Comparison of ENCODE assay signal across 8 mouse cellular contexts in genomic region chr13:21753051-21753523, GRCm38 (mm10). TPM values are rescaled to one million over a fixed set of nuclear protein-coding genes. Genes with fewer than 3 reads are reported as not detected.
DNase-seq lines count a peak whose midpoint lies in the region; ATAC-seq and TF ChIP-seq lines count a peak whose summit lies in the region.

No protein-coding gene starts in this region.

- no peak for DNase-seq in heart, embryonic 10.5 days (ENCODE audit: low spot score)
- no peak for DNase-seq in heart, postnatal 10 days
- no peak for DNase-seq in adrenal gland, postnatal 4 days (ENCODE audit: low spot score in 2 of 2)
- DNase-seq in spleen, postnatal 36 days (ENCODE audit: low spot score in 2 of 2), result no peak
- no peak for DNase-seq in gastrocnemius, adult 18-20 months (ENCODE audit: low spot score)

- no peaks in the 10 kb centered on the region for H3K9me3 ChIP-seq in heart, embryonic 10.5 days
- no peaks in the 10 kb centered on the region for H3K9me3 ChIP-seq in ES-Bruce4 (replicated peaks; ENCODE audit: control insufficient read depth, insufficient read depth, low read length, poor library complexity, severe bottlenecking)
- no peaks in the 10 kb centered on the region for H3K9me3 ChIP-seq in forebrain, embryonic 13.5 days (replicated peaks)
- no peaks in the 10 kb centered on the region for H3K9me3 ChIP-seq in liver, embryonic 16.5 days (replicated peaks; ENCODE audit: control insufficient read depth, low read length)

- peak overlapping the region; percentile 74 for H3K4me2 ChIP-seq in forebrain, embryonic 13.5 days
- H3K4me2 ChIP-seq in liver, embryonic 16.5 days (ENCODE audit: low read depth, low read length), result peak overlapping the region; percentile 75

- peak overlapping the region; percentile 89 for H3K27ac ChIP-seq in heart, embryonic 10.5 days
- peak overlapping the region; percentile 84 for H3K27ac ChIP-seq in ES-Bruce4 (ENCODE audit: insufficient read depth, low read length)
- peak overlapping the region; percentile 96 for H3K27ac ChIP-seq in forebrain, embryonic 13.5 days
- H3K27ac ChIP-seq in liver, embryonic 16.5 days (ENCODE audit: low read length), result peak overlapping the region; percentile 99

- intact Hi-C loops in heart, postnatal 10 days (cut with DNase I), result loop anchor here (2.0 to 10.0 kb wide), 2 partner anchors 28 to 2002 kb away; partner anchors contain the start of genes Hist1h1b, Hist1h2ab, Hist1h3b and Hist1h4b

- TF ChIP-seq CTCF in ES-Bruce4 (IDR thresholded peaks at IDR 0.05; ENCODE audit: low read depth, low read length), result no peak

- 4% methylated on average over 10 of the region's 10 CpGs for WGBS in heart, embryonic 10.5 days
- WGBS in forebrain, embryonic 13.5 days, result 1% methylated on average over 10 of the region's 10 CpGs
- WGBS in liver, embryonic 16.5 days (ENCODE audit: insufficient replicate concordance), result under 1% methylated on average over 10 of the region's 10 CpGs

- no peaks in the 10 kb centered on the region for H3K27me3 ChIP-seq in heart, embryonic 10.5 days (ENCODE audit: insufficient read depth, poor library complexity, severe bottlenecking)
- H3K27me3 ChIP-seq in ES-Bruce4 (ENCODE audit: control insufficient read depth, insufficient read depth, low read length, poor library complexity, severe bottlenecking), result no peaks in the 10 kb centered on the region
- H3K27me3 ChIP-seq in forebrain, embryonic 13.5 days, result no peaks in the 10 kb centered on the region
- H3K27me3 ChIP-seq in liver, embryonic 16.5 days (ENCODE audit: control insufficient read depth, insufficient read depth, low read depth, low read length), result no peaks in the 10 kb centered on the region

- no peak for ATAC-seq in forebrain, embryonic 13.5 days
- ATAC-seq in liver, embryonic 16.5 days (ENCODE audit: low read depth), result no peak

- peaks cover 17% of the 10 kb centered on the region; the same call in 1 of the 2 replicates for H3K4me1 ChIP-seq in heart, embryonic 10.5 days
- H3K4me1 ChIP-seq in ES-Bruce4 (ENCODE audit: control insufficient read depth, insufficient read depth, low read length), result no peaks in the 10 kb centered on the region
- peaks cover 36% of the 10 kb centered on the region for H3K4me1 ChIP-seq in forebrain, embryonic 13.5 days
- H3K4me1 ChIP-seq in liver, embryonic 16.5 days (ENCODE audit: control insufficient read depth, low read depth, low read length), result peaks cover 8% of the 10 kb centered on the region

- H3K36me3 ChIP-seq in heart, embryonic 10.5 days, result no peaks in the 10 kb centered on the region
- H3K36me3 ChIP-seq in ES-Bruce4 (ENCODE audit: control insufficient read depth, insufficient read depth, low read length, poor library complexity, severe bottlenecking), result peaks cover 5% of the 10 kb centered on the region
- H3K36me3 ChIP-seq in forebrain, embryonic 13.5 days (ENCODE audit: poor library complexity, severe bottlenecking), result no peaks in the 10 kb centered on the region
- H3K36me3 ChIP-seq in liver, embryonic 16.5 days (ENCODE audit: control insufficient read depth, insufficient read depth), result no peaks in the 10 kb centered on the region

- no peak for TF ChIP-seq EP300 in ES-Bruce4 (IDR thresholded peaks at IDR 0.05; ENCODE audit: insufficient read depth, low read depth, low read length)

- peak overlapping the region; percentile 73 for H3K9ac ChIP-seq in ES-Bruce4 (ENCODE audit: low read depth, poor library complexity, severe bottlenecking)
- H3K9ac ChIP-seq in forebrain, embryonic 13.5 days, result peak overlapping the region; percentile 80
- peak overlapping the region; percentile 70 for H3K9ac ChIP-seq in liver, embryonic 16.5 days (ENCODE audit: low read depth, low read length)

- H3K4me3 ChIP-seq in heart, embryonic 10.5 days, result peak overlapping the region; percentile 55
- H3K4me3 ChIP-seq in ES-Bruce4 (ENCODE audit: low read depth, low read length), result peak overlapping the region; percentile 74
- H3K4me3 ChIP-seq in forebrain, embryonic 13.5 days, result peak overlapping the region; percentile 47
- peak overlapping the region; percentile 63 for H3K4me3 ChIP-seq in liver, embryonic 16.5 days (ENCODE audit: low read depth, low read length)

- TF ChIP-seq POLR2A in ES-Bruce4 (IDR thresholded peaks at IDR 0.05; ENCODE audit: insufficient read depth, low read length), result no peak

RNA-seq across cellular contexts. Expression of gene Hist1h2ak, which starts 0.5 kb away (rescaled TPM):
- polyA plus RNA-seq in heart, embryonic 10.5 days (2016; fragmentation: Nextera tagmentation; extraction: Ambion mirVana), result 6.7 and 8.3 TPM in 2 replicates
- total RNA-seq in heart, postnatal 10 days (2021), result 10 to 100 TPM; 79.2 to 89.4 TPM
- 6.7 and 7.5 TPM in 2 replicates for polyA plus RNA-seq in ES-Bruce4 (2011; ENCODE audit: insufficient read depth, insufficient read length, low read depth, missing spikeins)
- polyA plus RNA-seq in forebrain, embryonic 13.5 days (2015; fragmentation: Nextera tagmentation; extraction: Ambion mirVana), result 49.6 and 61.0 TPM in 2 replicates
- 40.9 and 50.2 TPM in 2 replicates for polyA plus RNA-seq in liver, embryonic 16.5 days (2015; fragmentation: Nextera tagmentation; extraction: Ambion mirVana)
- 100 to 1,000 TPM; 172 to 196 TPM for total RNA-seq in adrenal gland, postnatal 4 days (2021)
- total RNA-seq in gastrocnemius, adult 18-20 months (2021), result not detected

RNA-seq across cellular contexts. Expression of gene Hist1h2bn, which starts 0.8 kb away (rescaled TPM):
- 1.2 and 3.0 TPM in 2 replicates for polyA plus RNA-seq in heart, embryonic 10.5 days (2016; fragmentation: Nextera tagmentation; extraction: Ambion mirVana)
- total RNA-seq in heart, postnatal 10 days (2021), result 100 to 1,000 TPM in 1 of 2 experiments, 10 to 100 TPM in 1; 98.6 to 149 TPM
- 19.3 and 20.7 TPM in 2 replicates for polyA plus RNA-seq in ES-Bruce4 (2011; ENCODE audit: insufficient read depth, insufficient read length, low read depth, missing spikeins)
- polyA plus RNA-seq in forebrain, embryonic 13.5 days (2015; fragmentation: Nextera tagmentation; extraction: Ambion mirVana), result 4.0 and 8.4 TPM in 2 replicates
- polyA plus RNA-seq in liver, embryonic 16.5 days (2015; fragmentation: Nextera tagmentation; extraction: Ambion mirVana), result 8.1 and 12.9 TPM in 2 replicates
- 100 to 1,000 TPM; 256 to 306 TPM for total RNA-seq in adrenal gland, postnatal 4 days (2021)
- total RNA-seq in gastrocnemius, adult 18-20 months (2021), result 1 to 10 TPM in 1 of 2 experiments, not detected in 1; 1.1 TPM

RNA-seq across cellular contexts. Expression of gene Hist1h4k, which starts 2.8 kb away (rescaled TPM):
- 2.4 and 3.8 TPM in 2 replicates for polyA plus RNA-seq in heart, embryonic 10.5 days (2016; fragmentation: Nextera tagmentation; extraction: Ambion mirVana)
- total RNA-seq in heart, postnatal 10 days (2021), result 100 to 1,000 TPM; 426 to 466 TPM
- 16.3 and 17.1 TPM in 2 replicates for polyA plus RNA-seq in ES-Bruce4 (2011; ENCODE audit: insufficient read depth, insufficient read length, low read depth, missing spikeins)
- 6.9 and 11.1 TPM in 2 replicates for polyA plus RNA-seq in forebrain, embryonic 13.5 days (2015; fragmentation: Nextera tagmentation; extraction: Ambion mirVana)
- polyA plus RNA-seq in liver, embryonic 16.5 days (2015; fragmentation: Nextera tagmentation; extraction: Ambion mirVana), result 5.0 and 6.3 TPM in 2 replicates
- total RNA-seq in adrenal gland, postnatal 4 days (2021), result 1,000 to 10,000 TPM; 1,000 to 1,309 TPM
- 10 to 100 TPM; 15.2 to 22.0 TPM for total RNA-seq in gastrocnemius, adult 18-20 months (2021)

RNA-seq across cellular contexts. Expression of gene Hist1h4j, which starts 18.2 kb away (rescaled TPM):
- 2.0 TPM in 1 of 2 replicates, not detected in the other for polyA plus RNA-seq in heart, embryonic 10.5 days (2016; fragmentation: Nextera tagmentation; extraction: Ambion mirVana)
- 10 to 100 TPM; 39.0 to 39.7 TPM for total RNA-seq in heart, postnatal 10 days (2021)
- polyA plus RNA-seq in ES-Bruce4 (2011; ENCODE audit: insufficient read depth, insufficient read length, low read depth, missing spikeins), result 8.2 and 13.4 TPM in 2 replicates
- polyA plus RNA-seq in forebrain, embryonic 13.5 days (2015; fragmentation: Nextera tagmentation; extraction: Ambion mirVana), result 1.3 and 1.9 TPM in 2 replicates
- polyA plus RNA-seq in liver, embryonic 16.5 days (2015; fragmentation: Nextera tagmentation; extraction: Ambion mirVana), result 0.99 and 1.0 TPM in 2 replicates
- 100 to 1,000 TPM in 1 of 2 experiments, 10 to 100 TPM in 1; 89.5 to 116 TPM for total RNA-seq in adrenal gland, postnatal 4 days (2021)
- under 1 TPM; 0.43 to 0.59 TPM for total RNA-seq in gastrocnemius, adult 18-20 months (2021)

RNA-seq across cellular contexts. Expression of gene Hist1h1b, which starts 27.3 kb away (rescaled TPM):
- polyA plus RNA-seq in heart, embryonic 10.5 days (2016; fragmentation: Nextera tagmentation; extraction: Ambion mirVana), result 12.2 and 12.8 TPM in 2 replicates
- total RNA-seq in heart, postnatal 10 days (2021), result 100 to 1,000 TPM; 112 to 150 TPM
- polyA plus RNA-seq in ES-Bruce4 (2011; ENCODE audit: insufficient read depth, insufficient read length, low read depth, missing spikeins), result 7.4 and 9.2 TPM in 2 replicates
- 37.1 and 38.4 TPM in 2 replicates for polyA plus RNA-seq in forebrain, embryonic 13.5 days (2015; fragmentation: Nextera tagmentation; extraction: Ambion mirVana)
- 22.9 and 30.4 TPM in 2 replicates for polyA plus RNA-seq in liver, embryonic 16.5 days (2015; fragmentation: Nextera tagmentation; extraction: Ambion mirVana)
- total RNA-seq in adrenal gland, postnatal 4 days (2021), result 100 to 1,000 TPM; 315 to 390 TPM
- under 1 TPM; 0.32 to 0.52 TPM for total RNA-seq in gastrocnemius, adult 18-20 months (2021)
